ENCODE assay signal across 8 mouse cellular contexts in the genomic region with DNA sequence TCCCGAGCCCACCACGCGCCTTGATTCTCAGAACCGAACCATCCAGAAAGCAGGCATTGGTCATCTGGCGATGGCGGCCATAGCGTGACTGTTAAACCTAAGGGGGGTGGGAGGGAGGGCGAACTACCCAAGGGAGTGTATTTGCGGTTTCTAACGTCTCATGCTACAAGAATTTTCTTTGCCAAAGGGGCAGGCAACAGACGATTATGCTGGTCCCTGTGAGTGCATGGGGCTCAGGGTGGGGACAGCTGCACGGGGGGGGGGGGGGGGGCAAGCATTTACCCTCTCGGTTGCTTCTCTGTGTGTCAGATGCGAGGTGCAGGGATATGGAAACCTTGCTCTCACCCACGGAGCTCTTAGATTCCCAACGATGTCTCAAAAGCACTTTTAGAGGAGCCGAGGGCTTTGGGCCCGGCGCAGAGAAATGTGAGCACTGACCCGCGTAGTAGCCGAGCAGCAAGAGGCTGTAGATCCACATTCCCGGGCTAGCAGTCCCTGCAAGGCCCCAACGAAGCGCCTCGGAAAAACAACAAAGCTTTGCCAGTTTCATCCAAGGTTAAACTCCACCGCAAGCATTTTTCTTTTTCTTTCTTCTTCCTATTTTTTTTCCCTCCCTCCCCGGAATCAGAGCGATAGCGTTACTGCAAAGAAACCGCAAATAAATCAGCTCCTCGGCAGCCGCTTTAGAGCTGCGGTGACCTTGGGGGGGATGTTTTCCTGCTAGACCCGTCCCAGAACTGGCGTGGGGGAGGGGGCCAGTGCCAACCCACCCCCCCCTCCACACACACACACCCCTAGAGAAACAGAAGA. TPM values are rescaled to one million over a fixed set of nuclear protein-coding genes. Genes with fewer than 3 reads are reported as not detected.
DNase-seq lines count a peak whose midpoint lies in the region; ATAC-seq lines count a peak whose summit lies in the region.

No protein-coding gene starts in this region.

- H3K36me3 ChIP-seq in intestine, embryonic 14.5 days (ENCODE audit: control insufficient read depth, insufficient read depth, low read length) = no peaks in the 10 kb centered on the region
- no peaks in the 10 kb centered on the region for H3K36me3 ChIP-seq in liver, embryonic 12.5 days
- no peaks in the 10 kb centered on the region for H3K36me3 ChIP-seq in neural tube, embryonic 12.5 days

- WGBS in intestine, embryonic 14.5 days = under 1% methylated on average over 34 of the region's 36 CpGs
- under 1% methylated on average over 36 of the region's 36 CpGs for WGBS in liver, embryonic 12.5 days (ENCODE audit: insufficient replicate concordance)
- WGBS in neural tube, embryonic 12.5 days = under 1% methylated on average over 35 of the region's 36 CpGs

- H3K9me3 ChIP-seq in intestine, embryonic 14.5 days (ENCODE audit: control insufficient read depth, low read length) = no peaks in the 10 kb centered on the region
- no peaks in the 10 kb centered on the region for H3K9me3 ChIP-seq in liver, embryonic 12.5 days (replicated peaks)
- H3K9me3 ChIP-seq in neural tube, embryonic 12.5 days = no peaks in the 10 kb centered on the region

- peaks cover 21% of the 10 kb centered on the region for H3K4me1 ChIP-seq in intestine, embryonic 14.5 days (replicated peaks; ENCODE audit: control insufficient read depth, insufficient read depth, low read length)
- H3K4me1 ChIP-seq in liver, embryonic 12.5 days = peaks cover 38% of the 10 kb centered on the region
- peaks cover 32% of the 10 kb centered on the region for H3K4me1 ChIP-seq in neural tube, embryonic 12.5 days

- peak overlapping the region; percentile 65 for H3K4me3 ChIP-seq in intestine, embryonic 14.5 days (ENCODE audit: low read depth, low read length)
- peak overlapping the region; percentile 63 for H3K4me3 ChIP-seq in liver, embryonic 12.5 days
- peak overlapping the region; percentile 73 for H3K4me3 ChIP-seq in neural tube, embryonic 12.5 days

- peak overlapping the region; percentile 98 for H3K4me2 ChIP-seq in intestine, embryonic 14.5 days (ENCODE audit: low read length)
- peak overlapping the region; percentile 79 for H3K4me2 ChIP-seq in liver, embryonic 12.5 days
- H3K4me2 ChIP-seq in neural tube, embryonic 12.5 days (replicated peaks) = peak overlapping the region; percentile 81

- peak; percentile 47 to 53 for DNase-seq in frontal cortex, postnatal 36 days (ENCODE audit: low spot score in 2 of 2)
- no peak for DNase-seq in frontal cortex, adult 2 months (ENCODE audit: extremely low spot score in 1 of 2, low spot score in 1 of 2)
- DNase-seq in cerebellum, adult 9-10 months = peak; percentile 66
- peak; percentile 44 for DNase-seq in gastrocnemius, postnatal 10 days
- DNase-seq in intestine, embryonic 14.5 days (ENCODE audit: low spot score) = peak; percentile 83
- DNase-seq in thymus, postnatal 10 days (ENCODE audit: low spot score in 2 of 2) = no peak

- H3K9ac ChIP-seq in intestine, embryonic 14.5 days (ENCODE audit: low read length) = peak overlapping the region; percentile 100
- H3K9ac ChIP-seq in liver, embryonic 12.5 days = peak overlapping the region; percentile 68
- peak overlapping the region; percentile 99 for H3K9ac ChIP-seq in neural tube, embryonic 12.5 days

- no peak for ATAC-seq in intestine, embryonic 14.5 days (replicated peaks; ENCODE audit: low FRiP score, low TSS enrichment, low read depth)
- no peak for ATAC-seq in liver, embryonic 12.5 days
- no peak for ATAC-seq in neural tube, embryonic 12.5 days (ENCODE audit: low FRiP score, low read depth)

- no peaks in the 10 kb centered on the region for H3K27me3 ChIP-seq in intestine, embryonic 14.5 days (replicated peaks; ENCODE audit: control insufficient read depth, insufficient read depth, low read length)
- peaks cover 93% of the 10 kb centered on the region for H3K27me3 ChIP-seq in liver, embryonic 12.5 days (replicated peaks)
- no peaks in the 10 kb centered on the region for H3K27me3 ChIP-seq in neural tube, embryonic 12.5 days (replicated peaks)

- peak overlapping the region; percentile 100 for H3K27ac ChIP-seq in intestine, embryonic 14.5 days (ENCODE audit: low read depth)
- H3K27ac ChIP-seq in liver, embryonic 12.5 days = peak overlapping the region; percentile 85
- peak overlapping the region; percentile 100 for H3K27ac ChIP-seq in neural tube, embryonic 12.5 days

RNA-seq across cellular contexts. Expression of a gene that starts 5.0 kb away (rescaled TPM):
- polyA plus RNA-seq in frontal cortex, adult 2 months (2012; rRNA removed) = 38.1 and 38.2 TPM in 2 replicates
- total RNA-seq in gastrocnemius, postnatal 10 days (2021) = 10 to 100 TPM; 44.8 to 64.7 TPM
- polyA plus RNA-seq in intestine, embryonic 14.5 days (2014; fragmentation: Nextera tagmentation; extraction: Ambion mirVana) = 31.3 TPM in 2 replicates
- polyA plus RNA-seq in liver, embryonic 12.5 days (2016; fragmentation: Nextera tagmentation; extraction: Ambion mirVana) = 8.8 and 8.9 TPM in 2 replicates
- polyA plus RNA-seq in neural tube, embryonic 12.5 days (2016; fragmentation: Nextera tagmentation; extraction: Ambion mirVana) = 51.5 and 57.5 TPM in 2 replicates

Comparison
In these comparisons a context has a peak if more than half of its experiments do, and no peak if none do; other contexts are left out.
1. DNase-seq: peak in frontal cortex, postnatal 36 days (2 of 2), cerebellum, adult 9-10 months (single experiment), gastrocnemius, postnatal 10 days (single experiment) and intestine, embryonic 14.5 days (single experiment); none in frontal cortex, adult 2 months (0 of 2) and thymus, postnatal 10 days (0 of 2).
2. Peak in every context shown above with its lines, with median percentiles within 50 percentile points of each other: H3K27ac ChIP-seq, H3K4me2 ChIP-seq, H3K4me3 ChIP-seq and H3K9ac ChIP-seq.